ENCODE assay signal across 12 mouse cellular contexts in genomic region chr10:39470321-39470720, GRCm38 (mm10).
DNase-seq lines count a peak whose midpoint lies in the region; ATAC-seq and TF ChIP-seq lines count a peak whose summit lies in the region.
"Had no signal": no experiment of that assay in that cellular context is flagged by ENCODE, and none has a peak within 500 bp of the region (broad histone marks: within the 10 kb centered on the region; RNA-seq: fewer than 3 reads in every experiment).

No protein-coding gene starts in this region.

- intact Hi-C loops in gastrocnemius, adult 2 months (cut with DNase I): no loop called here

- H3K27me3 ChIP-seq in midbrain, embryonic 10.5 days (ENCODE audit: low read depth, poor library complexity, severe bottlenecking): no peaks in the 10 kb centered on the region
- H3K27me3 ChIP-seq: limb, embryonic 12.5 days had no signal

- WGBS in midbrain, embryonic 10.5 days: 84% methylated on average over 7 of the region's 7 CpGs

- ATAC-seq in inflammation-experienced regulatory T-cells, adult 6 months: peak; percentile 32
- ATAC-seq: midbrain, embryonic 16.5 days had no signal

- peaks cover 9% of the 10 kb centered on the region for H3K4me1 ChIP-seq in midbrain, embryonic 10.5 days

- no peak for DNase-seq in layer of hippocampus, adult 2 months (ENCODE audit: low spot score in 2 of 2)
- DNase-seq in layer of hippocampus, postnatal 10 days (ENCODE audit: low spot score in 2 of 2): no peak
- DNase-seq in adipocyte (ENCODE audit: low spot score): peak; percentile 14
- DNase-seq in gastrocnemius, adult 2 months: peak; percentile 76
- DNase-seq in midbrain, embryonic 10.5 days (ENCODE audit: low spot score): no peak
- DNase-seq in retina, postnatal 1 day: no peak
- DNase-seq in right cerebral cortex, postnatal 4 days: no peak
- DNase-seq: cerebellum, adult 8-10 months; lung, embryonic 14.5 days had no signal

- no peaks in the 10 kb centered on the region for H3K36me3 ChIP-seq in midbrain, embryonic 10.5 days
- H3K36me3 ChIP-seq: limb, embryonic 12.5 days had no signal

- 0 out of 2 replicates have a peak overlapping the region, but pooled peaks have one; percentile 5 for H3K27ac ChIP-seq in layer of hippocampus, adult 2 months
- peak overlapping the region; percentile 66 for H3K27ac ChIP-seq in gastrocnemius, adult 2 months
- no peak overlapping the region for H3K27ac ChIP-seq in midbrain, embryonic 10.5 days (replicated peaks)
- H3K27ac ChIP-seq: limb, embryonic 12.5 days had no signal

- no peak for TF ChIP-seq CTCF in layer of hippocampus, adult 2 months (conservative IDR thresholded peaks at IDR 0.05)
- no peak for TF ChIP-seq CTCF in gastrocnemius, adult 2 months (IDR thresholded peaks at IDR 0.05)

- H3K4me3 ChIP-seq in layer of hippocampus, adult 2 months: no peak overlapping the region
- no peak overlapping the region for H3K4me3 ChIP-seq in gastrocnemius, adult 2 months
- H3K4me3 ChIP-seq in midbrain, embryonic 10.5 days: no peak overlapping the region
- H3K4me3 ChIP-seq: limb, embryonic 12.5 days had no signal

- no peaks in the 10 kb centered on the region for H3K9me3 ChIP-seq in midbrain, embryonic 10.5 days (replicated peaks)
- H3K9me3 ChIP-seq: limb, embryonic 12.5 days had no signal

Comparison
In these comparisons a context has a peak if more than half of its experiments do, and no peak if none do; other contexts are left out.
1. DNase-seq: peak in adipocyte (single experiment) and gastrocnemius, adult 2 months (single experiment); none in layer of hippocampus, adult 2 months (0 of 2), layer of hippocampus, postnatal 10 days (0 of 2), midbrain, embryonic 10.5 days (single experiment), retina, postnatal 1 day (single experiment) and right cerebral cortex, postnatal 4 days (single experiment).